Mouse (Mus musculus) testis, adult 2 months (tissue): ENCODE measurements around the gene Nav3. TPM values are rescaled to one million over a fixed set of nuclear protein-coding genes. Genes with fewer than 3 reads are reported as not detected.

Experiments used
- H3K27ac ChIP-seq: fragments of 200-500 bp; 2 replicates; pipeline ENCODE4 v1.5.1; 2012; ENCODE audit warnings: low read depth, low read length; ENCODE audit not compliant: control insufficient read depth, insufficient read depth
- H3K27me3 ChIP-seq: fragments of 200-500 bp; 2 replicates; pipeline ENCODE4 v1.6.1; 2012; ENCODE audit warnings: mild to moderate bottlenecking, low read length, moderate library complexity; ENCODE audit not compliant: control insufficient read depth, insufficient read depth
- H3K36me3 ChIP-seq: fragments of 200-500 bp; 2 replicates; pipeline ENCODE4 v1.6.1; 2012; ENCODE audit warnings: mild to moderate bottlenecking, low read length; ENCODE audit not compliant: control insufficient read depth, insufficient read depth
- H3K4me1 ChIP-seq: fragments of 200-500 bp; 2 replicates; pipeline ENCODE4 v1.6.1; 2012; ENCODE audit warnings: low read length; ENCODE audit not compliant: control insufficient read depth, insufficient read depth
- H3K4me3 ChIP-seq: fragments of 200-500 bp; 2 replicates; pipeline ENCODE4 v1.5.1; 2012; ENCODE audit warnings: low read depth, mild to moderate bottlenecking, low read length, moderate library complexity, mixed read lengths; ENCODE audit not compliant: control insufficient read depth
- CTCF ChIP-seq: fragments of 200-500 bp; IDR thresholded peaks from 2 replicates; pipeline ENCODE4 v1.5.1; 2012; ENCODE audit warnings: low read depth, mild to moderate bottlenecking, inconsistent platforms, low read length, moderate library complexity; ENCODE audit not compliant: control insufficient read depth, insufficient read depth, insufficient replicate concordance
- POLR2A ChIP-seq: fragments of 200-500 bp; IDR thresholded peaks from 2 replicates; pipeline ENCODE4 v1.6.1; 2012; ENCODE audit warnings: low read depth, mild to moderate bottlenecking, inconsistent platforms, low read length, moderate library complexity; ENCODE audit not compliant: control insufficient read depth
- polyA plus RNA-seq: library from polyadenylated mRNA; depleted of rRNA; stranded (reverse); fragments of >200 nt; gene quantifications from 2 replicates; pipeline ENCODE4 v1.2.3, GENCODE M21; 2012

Nav3 gene
- polyA plus RNA-seq, 1 experiment = 0.32 TPM

DNA sequence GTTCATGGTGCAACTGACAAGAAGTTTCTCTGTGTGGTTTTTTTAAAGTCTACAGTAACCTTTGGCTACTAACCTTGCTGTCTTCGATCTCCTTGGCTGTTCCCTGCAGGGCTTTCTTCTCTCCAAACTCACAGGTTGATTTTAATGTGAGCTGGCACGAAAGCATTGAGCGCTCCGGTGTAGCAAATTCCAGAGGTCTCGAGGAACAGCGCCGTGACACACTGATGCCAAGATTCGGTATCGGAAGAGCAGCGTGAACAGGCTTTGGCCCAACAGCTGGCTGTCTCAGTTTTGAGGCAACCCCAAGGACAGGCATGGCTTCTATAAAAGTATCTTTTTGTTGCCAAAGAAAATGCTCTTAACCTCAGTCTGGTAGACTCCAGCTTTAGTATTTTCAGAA is 456.1 kb downstream of the Nav3 start:
- no peak for TF ChIP-seq POLR2A
- TF ChIP-seq CTCF = no peak
- H3K36me3 ChIP-seq = no peaks in the 10 kb centered on the region
- H3K4me3 ChIP-seq = no peak overlapping the region
- no peak overlapping the region for H3K27ac ChIP-seq
- no peaks in the 10 kb centered on the region for H3K27me3 ChIP-seq
- no peaks in the 10 kb centered on the region for H3K4me1 ChIP-seq

- Histone ChIP-seq H3K36me3 (no peaks in the 10 kb centered on the region), H3K4me1 (no peaks in the 10 kb centered on the region)
- no peak for TF ChIP-seq CTCF
- TF ChIP-seq POLR2A = no peak
Observed at GRCm38 (mm10) chr10:109994302-109994701, 461.7 kb downstream of the Nav3 start.

DNA sequence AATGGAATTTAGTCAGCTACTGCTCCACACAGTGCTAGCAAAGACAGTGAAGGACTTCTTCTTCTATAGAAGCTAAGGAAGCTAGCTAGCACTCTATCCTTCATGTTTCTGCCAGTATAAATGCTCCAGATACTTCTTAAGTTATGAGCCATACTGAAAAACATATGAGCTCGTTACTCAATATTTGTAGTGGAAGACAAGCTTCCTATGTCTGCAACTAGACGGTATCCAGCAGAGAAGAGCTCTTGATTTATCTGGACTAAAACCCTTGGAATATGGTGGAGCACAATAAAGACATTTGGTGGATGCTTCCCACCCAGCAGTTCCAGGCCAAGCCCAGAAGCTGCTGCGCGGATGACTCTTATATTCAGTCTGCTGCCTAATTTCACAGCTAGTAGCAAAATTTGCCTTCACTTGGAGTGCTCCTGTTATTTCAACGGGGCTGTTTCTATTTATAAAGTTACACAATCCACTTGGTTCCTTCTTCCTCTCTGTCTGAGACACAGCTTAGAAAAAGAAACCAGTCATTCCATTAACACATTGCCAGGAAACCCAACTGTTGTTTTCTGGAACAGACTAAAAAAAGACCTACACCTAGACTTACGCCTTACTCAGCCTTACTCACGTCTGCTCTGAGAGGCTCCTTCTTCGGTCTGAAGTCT is 470.0 kb downstream of the Nav3 start:
- no peak for TF ChIP-seq CTCF
- TF ChIP-seq POLR2A = no peak
- Histone ChIP-seq H3K27me3 (no peaks in the 10 kb centered on the region), H3K4me1 (no peaks in the 10 kb centered on the region)

More at GRCm38 (mm10) chr10:109994302-109994701, 461.7 kb downstream of the Nav3 start:
- no peaks in the 10 kb centered on the region for H3K27me3 ChIP-seq
- no peak overlapping the region for H3K4me3 ChIP-seq
- H3K27ac ChIP-seq = no peak overlapping the region

DNA sequence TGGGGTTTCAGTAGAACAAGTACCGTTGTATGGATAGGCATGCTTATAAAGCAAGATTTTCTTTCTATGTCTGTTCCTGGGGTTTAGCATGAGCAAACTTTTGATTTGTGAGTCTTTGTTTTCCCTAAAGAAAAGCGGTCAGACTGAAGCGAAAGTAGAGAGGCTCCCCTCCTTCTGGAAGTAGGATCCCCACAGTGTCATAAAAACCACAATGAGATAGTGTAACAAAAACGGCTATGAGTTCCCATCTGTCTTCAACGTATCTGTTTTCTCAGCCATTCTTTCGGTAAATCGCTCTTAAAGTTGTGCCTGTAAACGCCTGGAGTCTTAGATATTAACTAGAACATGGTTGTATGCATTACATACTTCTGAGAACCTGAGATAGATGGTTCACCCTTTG is 479.7 kb downstream of the Nav3 start:
- TF ChIP-seq POLR2A (no peak), CTCF (no peak)
- no peaks in the 10 kb centered on the region for H3K36me3 ChIP-seq
- no peak overlapping the region for H3K27ac ChIP-seq
- H3K4me1 ChIP-seq = no peaks in the 10 kb centered on the region
- no peak overlapping the region for H3K4me3 ChIP-seq
- no peaks in the 10 kb centered on the region for H3K27me3 ChIP-seq

More for the DNA sequence above, 470.0 kb downstream of the Nav3 start:
- no peaks in the 10 kb centered on the region for H3K36me3 ChIP-seq
- H3K4me3 ChIP-seq = no peak overlapping the region
- no peak overlapping the region for H3K27ac ChIP-seq

DNA sequence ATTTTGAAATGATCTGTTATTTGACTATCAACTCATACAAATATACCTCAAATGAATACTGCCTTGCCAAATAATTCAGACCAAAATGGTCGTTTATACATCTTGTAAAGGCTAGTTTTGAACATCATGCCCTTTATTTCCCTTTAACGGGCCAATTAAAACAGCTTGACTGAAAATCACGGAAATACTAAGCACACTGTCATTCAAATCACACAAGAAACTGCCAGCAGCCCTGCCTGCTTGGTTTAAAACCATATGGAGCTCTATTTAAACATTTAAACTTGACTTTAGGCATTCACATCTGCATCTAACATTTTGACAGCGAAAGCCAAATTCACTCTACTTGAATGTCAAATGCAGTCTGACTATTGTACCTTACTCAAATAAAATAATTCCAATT is 481.8 kb downstream of the Nav3 start:
- H3K4me3 ChIP-seq = no peak overlapping the region
- no peaks in the 10 kb centered on the region for H3K36me3 ChIP-seq
- H3K27ac ChIP-seq = no peak overlapping the region
- TF ChIP-seq POLR2A = no peak
- no peak for TF ChIP-seq CTCF
- no peaks in the 10 kb centered on the region for H3K4me1 ChIP-seq
- H3K27me3 ChIP-seq = no peaks in the 10 kb centered on the region

DNA sequence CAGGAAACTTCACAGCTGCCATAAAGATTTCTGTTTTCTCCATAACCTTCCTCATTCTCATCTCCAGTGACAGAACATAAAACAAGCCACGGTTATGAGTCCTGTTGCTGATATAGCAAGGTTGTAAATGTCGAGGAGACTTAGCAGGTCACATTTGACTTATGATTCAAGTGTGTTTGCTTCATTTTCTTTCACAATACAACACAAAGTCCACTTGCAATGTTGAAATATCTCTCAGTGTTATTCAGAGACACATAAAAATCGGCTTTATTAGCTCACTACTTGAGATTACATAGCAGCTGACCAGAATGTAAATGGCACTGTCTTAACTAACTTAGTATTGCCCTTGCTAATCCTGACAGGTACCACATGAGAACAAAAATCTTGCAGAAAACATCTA is 482.5 kb downstream of the Nav3 start:
- no peaks in the 10 kb centered on the region for H3K36me3 ChIP-seq
- H3K27me3 ChIP-seq = no peaks in the 10 kb centered on the region
- H3K4me3 ChIP-seq = no peak overlapping the region
- TF ChIP-seq CTCF (no peak), POLR2A (no peak)
- H3K4me1 ChIP-seq = no peaks in the 10 kb centered on the region
- H3K27ac ChIP-seq = no peak overlapping the region

DNA sequence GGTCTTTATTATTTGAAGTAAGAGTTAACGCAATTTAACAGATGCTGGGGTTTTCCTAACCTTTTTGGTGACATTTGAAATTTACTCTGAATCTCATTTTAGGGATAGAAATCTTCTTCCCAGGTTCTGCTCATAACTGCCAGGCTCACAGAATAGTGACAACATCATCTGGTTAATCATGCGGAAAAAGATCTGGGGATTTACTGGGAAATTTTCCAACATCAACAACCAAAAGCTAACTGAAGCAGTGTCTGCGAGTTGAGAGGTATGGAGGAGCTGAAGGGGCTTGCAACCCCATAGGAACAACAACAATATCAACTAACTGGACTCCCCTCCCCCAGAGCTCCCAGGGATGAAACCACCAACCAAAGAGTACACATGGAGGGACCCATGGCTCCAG is 505.7 kb downstream of the Nav3 start:
- Histone ChIP-seq H3K4me3 (no peak overlapping the region), H3K36me3 (no peaks in the 10 kb centered on the region), H3K27me3 (no peaks in the 10 kb centered on the region), H3K27ac (no peak overlapping the region), H3K4me1 (no peaks in the 10 kb centered on the region)
- TF ChIP-seq POLR2A = no peak

GRCm38 (mm10) chr10:109929319-109929622 is 526.7 kb downstream of the Nav3 start:
- Histone ChIP-seq H3K36me3 (no peaks in the 10 kb centered on the region), H3K27me3 (no peaks in the 10 kb centered on the region), H3K4me1 (no peaks in the 10 kb centered on the region), H3K4me3 (no peak overlapping the region), H3K27ac (no peak overlapping the region)
- TF ChIP-seq POLR2A = no peak
- TF ChIP-seq CTCF = no peak
